In genomic region chr15:102089914-102090585, GRCm38 (mm10) we compare ENCODE assay signal across 13 mouse cellular contexts. TPM values are rescaled to one million over a fixed set of nuclear protein-coding genes. Genes with fewer than 3 reads are reported as not detected.
"Had no signal": no experiment of that assay in that cellular context is flagged by ENCODE, and none has a peak within 500 bp of the region (broad histone marks: within the 10 kb centered on the region; RNA-seq: fewer than 3 reads in every experiment).

No protein-coding gene starts in this region.

- H3K9ac ChIP-seq: limb, embryonic 13.5 days; lung, embryonic 15.5 days; midbrain, embryonic 12.5 days; stomach, embryonic 15.5 days had no signal

- H3K27me3 ChIP-seq: limb, embryonic 13.5 days; lung, embryonic 15.5 days; megakaryocyte, embryonic 14.5 days; midbrain, embryonic 12.5 days; stomach, embryonic 15.5 days had no signal

- DNase-seq: kidney, adult 9 months; lung, postnatal 14 days; right cerebral cortex, postnatal 14 days; thymus, postnatal 36 days had no signal

- H3K4me2 ChIP-seq: limb, embryonic 13.5 days; lung, embryonic 15.5 days; midbrain, embryonic 12.5 days; stomach, embryonic 15.5 days had no signal

- H3K4me1 ChIP-seq: limb, embryonic 13.5 days; lung, embryonic 15.5 days; midbrain, embryonic 12.5 days; stomach, embryonic 15.5 days had no signal

- ATAC-seq: midbrain, embryonic 16.5 days had no signal

- H3K27ac ChIP-seq: kidney, postnatal 0 days; layer of hippocampus, adult 2 months; limb, embryonic 13.5 days; lung, embryonic 15.5 days; macrophage; midbrain, embryonic 12.5 days; stomach, embryonic 15.5 days had no signal

- H3K9me3 ChIP-seq: limb, embryonic 13.5 days; lung, embryonic 15.5 days; megakaryocyte, embryonic 14.5 days; midbrain, embryonic 12.5 days; stomach, embryonic 15.5 days had no signal

- H3K4me3 ChIP-seq: layer of hippocampus, adult 2 months; limb, embryonic 13.5 days; lung, embryonic 15.5 days; megakaryocyte, embryonic 14.5 days; midbrain, embryonic 12.5 days; stomach, embryonic 15.5 days had no signal

RNA-seq across cellular contexts. Expression of gene Igfbp6, which starts 54.1 kb away (rescaled TPM):
- polyA plus RNA-seq: macrophage had no signal
